Mouse (Mus musculus) stomach, postnatal 0 days (tissue): Measurements from ENCODE around the gene 3110009E18Rik. TPM values are rescaled to one million over a fixed set of nuclear protein-coding genes. Genes with fewer than 3 reads are reported as not detected.
"Not testable (repeated sequence)": the region's sequence is repeated elsewhere in the genome, so short reads cannot be mapped to it uniquely, and the experiment has no call there.

Experiments used
- ATAC-seq: fragments of 200-750 bp; cut with Nextera tagmentation; 2 replicates; pipeline ENCODE4 v1.8.0; 2017; ENCODE audit not compliant: low FRiP score, low TSS enrichment
- DNase-seq: peaks from one replicate; pipeline ENCODE4 v3.0.0-alpha.2; 2016; ENCODE audit warnings: low spot score
- H3K27ac ChIP-seq: fragments of 300-500 bp; sonication (generic); replicated peaks from 2 replicates; pipeline ENCODE4 v1.5.1; 2014; ENCODE audit warnings: mild to moderate bottlenecking, control low read depth
- H3K27me3 ChIP-seq: fragments of 300-500 bp; sonication (generic); 2 replicates; pipeline ENCODE4 v1.6.1; 2014; ENCODE audit warnings: low read length; ENCODE audit not compliant: control insufficient read depth, insufficient read depth
- H3K36me3 ChIP-seq: fragments of 300-500 bp; sonication (generic); 2 replicates; pipeline ENCODE4 v1.6.1; 2014; ENCODE audit warnings: low read length, mixed read lengths; ENCODE audit not compliant: control insufficient read depth, insufficient read depth
- H3K4me1 ChIP-seq: fragments of 300-500 bp; sonication (generic); replicated peaks from 2 replicates; pipeline ENCODE4 v1.6.1; 2014; ENCODE audit warnings: antibody characterized with exemption; ENCODE audit not compliant: control insufficient read depth, insufficient read depth
- H3K4me2 ChIP-seq: fragments of 300-500 bp; sonication (generic); replicated peaks from 2 replicates; pipeline ENCODE4 v1.6.1; 2014; ENCODE audit warnings: low read depth, mild to moderate bottlenecking, control low read depth, moderate library complexity
- H3K4me3 ChIP-seq: fragments of 300-500 bp; sonication (generic); 2 replicates; pipeline ENCODE4 v1.5.1; 2014; ENCODE audit warnings: low read depth, low read length, control low read depth
- H3K9ac ChIP-seq: fragments of 300-500 bp; sonication (generic); 2 replicates; pipeline ENCODE4 v1.6.1; 2014; ENCODE audit warnings: mild to moderate bottlenecking, low read length, control low read depth, mixed read lengths
- H3K9me3 ChIP-seq: fragments of 300-500 bp; sonication (generic); 2 replicates; pipeline ENCODE4 v1.6.1; 2016; ENCODE audit warnings: low read length; ENCODE audit not compliant: control insufficient read depth
- CTCF ChIP-seq: IDR thresholded peaks from 2 replicates; pipeline ENCODE4 v1.5.1; 2016; ENCODE audit warnings: antibody characterized with exemption, low read depth, mild to moderate bottlenecking, moderate library complexity
- EP300 ChIP-seq: optimal IDR thresholded peaks from 2 replicates; pipeline ENCODE3; 2016; ENCODE audit warnings: antibody characterized with exemption
- WGBS: fragments of 180-500 bp; shearing (Covaris S2); extraction: QIAGEN DNeasy Blood & Tissue Kit; methylation state at CpG from one replicate; pipeline ENCODE4 v1.1.7; 2014; 5-methylcytosine and 5-hydroxymethylcytosine counted together
- polyA plus RNA-seq: library from polyadenylated mRNA; unstranded; fragments of >200 nt; fragmentation: Nextera tagmentation; extraction: Ambion mirVana; gene quantifications from 2 replicates; pipeline ENCODE4 v1.2.1, GENCODE M21; 2015

3110009E18Rik gene
- polyA plus RNA-seq, 1 experiment from 2014 or later: 10.1 TPM

DNA sequence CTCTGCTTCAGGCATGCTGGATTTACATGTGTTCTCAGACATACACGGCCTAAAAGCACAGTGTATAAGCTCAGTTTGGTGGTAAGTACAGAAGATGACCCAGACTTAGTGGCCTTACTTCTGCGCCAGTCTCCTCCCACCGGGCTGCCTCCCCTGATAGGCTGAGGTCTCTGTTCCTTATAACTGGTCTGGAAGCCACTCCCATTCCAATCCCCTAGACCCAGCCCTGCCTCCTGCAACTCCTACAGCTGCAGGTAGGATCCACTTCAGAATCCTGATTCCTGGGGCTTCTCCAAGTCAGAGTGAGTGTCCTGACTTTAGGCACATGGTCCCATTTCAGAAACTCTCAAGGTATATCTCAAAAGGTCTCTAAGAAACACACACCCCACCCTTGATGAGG, 35.3 kb upstream of the 3110009E18Rik start:
- Histone ChIP-seq H3K36me3 (no peaks in the 10 kb centered on the region), H3K9me3 (no peaks in the 10 kb centered on the region), H3K27me3 (no peaks in the 10 kb centered on the region), H3K9ac (no peak overlapping the region), H3K4me1 (0 out of 2 replicates have a peak, but pooled peaks cover 2% of the 10 kb centered on the region), H3K4me3 (no peak overlapping the region), H3K27ac (no peak overlapping the region), H3K4me2 (no peak overlapping the region)
- no peak for ATAC-seq
- 69% methylated on average over 3 of the region's 3 CpGs for WGBS
- no peak for DNase-seq
- TF ChIP-seq CTCF (no peak), EP300 (no peak)

DNA sequence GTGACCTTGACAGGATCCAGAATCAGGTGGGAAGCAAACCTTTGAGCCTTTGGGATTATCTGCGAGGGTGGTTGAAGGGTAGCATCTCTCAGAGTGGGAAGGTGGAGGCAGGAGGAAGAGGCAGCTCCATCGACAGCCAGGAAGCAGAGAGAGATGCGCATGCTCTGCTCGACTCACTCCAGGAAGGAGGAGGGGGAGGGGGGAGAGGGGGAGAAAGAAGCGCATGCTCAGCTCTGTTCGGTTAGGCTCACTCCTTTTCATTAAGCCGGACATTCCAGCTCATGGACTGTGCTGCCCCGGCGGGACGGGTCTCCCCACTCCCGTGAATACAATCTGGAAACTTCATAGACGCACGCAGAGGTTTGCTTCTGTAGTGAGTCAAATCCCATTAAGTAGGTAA, 34.3 kb upstream of the 3110009E18Rik start:
- Histone ChIP-seq H3K9ac (no peak overlapping the region), H3K4me2 (no peak overlapping the region), H3K4me1 (0 out of 2 replicates have a peak, but pooled peaks cover 2% of the 10 kb centered on the region), H3K27ac (no peak overlapping the region), H3K9me3 (no peaks in the 10 kb centered on the region), H3K27me3 (no peaks in the 10 kb centered on the region), H3K36me3 (no peaks in the 10 kb centered on the region), H3K4me3 (no peak overlapping the region)
- no peak for DNase-seq
- no peak for ATAC-seq
- no peak for TF ChIP-seq CTCF
- no peak for TF ChIP-seq EP300
- 64% methylated on average over 13 of the region's 13 CpGs for WGBS

DNA sequence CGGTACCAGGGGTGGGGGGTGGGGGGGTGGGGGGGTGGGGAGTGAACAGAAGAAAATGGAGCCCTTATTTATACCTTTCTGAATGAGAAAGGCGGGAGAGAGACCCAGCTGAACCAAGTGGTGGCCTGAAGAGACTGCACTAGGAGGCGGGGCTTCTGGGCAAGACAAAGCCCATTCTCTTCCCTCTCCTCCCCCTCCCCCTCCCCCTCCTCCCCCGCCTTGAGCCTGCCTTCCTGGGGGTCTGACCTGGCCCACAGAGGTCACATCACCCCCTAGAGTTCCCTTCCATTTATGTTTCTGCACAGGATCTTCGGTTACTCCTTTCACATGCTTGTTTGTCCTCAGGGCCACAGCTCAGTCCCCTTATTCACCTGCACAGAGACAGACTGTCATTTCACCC, 31.8 kb upstream of the 3110009E18Rik start:
- no peaks in the 10 kb centered on the region for H3K9me3 ChIP-seq
- H3K27me3 ChIP-seq: no peaks in the 10 kb centered on the region
- H3K4me2 ChIP-seq: no peak overlapping the region
- WGBS: 43% methylated on average over 5 of the region's 5 CpGs
- no peak overlapping the region for H3K9ac ChIP-seq
- ATAC-seq (no peak), DNase-seq (no peak)
- H3K4me1 ChIP-seq: no peaks in the 10 kb centered on the region
- H3K36me3 ChIP-seq: no peaks in the 10 kb centered on the region
- no peak overlapping the region for H3K27ac ChIP-seq
- H3K4me3 ChIP-seq: no peak overlapping the region
- TF ChIP-seq CTCF (no peak), EP300 (no peak)

DNA sequence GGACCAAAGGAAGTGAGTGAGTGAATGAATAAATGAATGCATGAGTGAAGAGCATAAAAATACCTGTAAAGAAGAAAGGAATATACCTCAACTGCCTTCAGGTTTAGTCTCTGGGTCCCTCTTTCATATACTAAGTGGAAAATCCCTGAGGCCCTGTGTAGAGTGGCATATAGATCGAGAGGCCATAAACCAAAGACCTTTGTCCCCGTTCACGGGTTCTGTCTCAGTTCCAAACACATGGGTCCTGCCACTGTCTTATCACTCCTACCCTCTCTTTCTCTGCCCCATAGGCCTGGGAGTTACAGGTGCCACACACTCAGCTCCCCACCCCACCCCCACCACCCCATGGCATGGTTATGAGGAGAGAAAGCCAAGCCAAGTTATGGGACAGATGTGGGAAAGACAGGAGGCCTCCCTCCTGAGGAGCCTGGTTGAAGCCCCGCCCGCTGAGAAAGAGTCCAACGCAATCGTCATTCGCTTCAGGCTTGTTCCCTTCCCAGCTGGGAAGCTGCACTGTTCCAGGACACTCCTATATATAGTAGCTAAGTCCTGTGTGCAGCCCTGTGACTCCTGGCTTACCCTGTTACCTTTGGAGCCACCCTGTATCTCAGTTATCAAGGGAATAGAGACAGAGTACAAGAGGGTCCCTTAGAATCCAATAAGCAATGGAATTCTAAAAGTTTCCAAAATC, 30.0 kb upstream of the 3110009E18Rik start:
- Histone ChIP-seq H3K4me2 (no peak overlapping the region), H3K36me3 (no peaks in the 10 kb centered on the region), H3K9ac (no peak overlapping the region), H3K9me3 (no peaks in the 10 kb centered on the region), H3K27me3 (no peaks in the 10 kb centered on the region), H3K4me3 (no peak overlapping the region), H3K27ac (no peak overlapping the region), H3K4me1 (no peaks in the 10 kb centered on the region)
- DNase-seq (no peak), ATAC-seq (no peak)
- 71% methylated on average over 8 of the region's 8 CpGs for WGBS
- TF ChIP-seq EP300 (no peak), CTCF (no peak)

DNA sequence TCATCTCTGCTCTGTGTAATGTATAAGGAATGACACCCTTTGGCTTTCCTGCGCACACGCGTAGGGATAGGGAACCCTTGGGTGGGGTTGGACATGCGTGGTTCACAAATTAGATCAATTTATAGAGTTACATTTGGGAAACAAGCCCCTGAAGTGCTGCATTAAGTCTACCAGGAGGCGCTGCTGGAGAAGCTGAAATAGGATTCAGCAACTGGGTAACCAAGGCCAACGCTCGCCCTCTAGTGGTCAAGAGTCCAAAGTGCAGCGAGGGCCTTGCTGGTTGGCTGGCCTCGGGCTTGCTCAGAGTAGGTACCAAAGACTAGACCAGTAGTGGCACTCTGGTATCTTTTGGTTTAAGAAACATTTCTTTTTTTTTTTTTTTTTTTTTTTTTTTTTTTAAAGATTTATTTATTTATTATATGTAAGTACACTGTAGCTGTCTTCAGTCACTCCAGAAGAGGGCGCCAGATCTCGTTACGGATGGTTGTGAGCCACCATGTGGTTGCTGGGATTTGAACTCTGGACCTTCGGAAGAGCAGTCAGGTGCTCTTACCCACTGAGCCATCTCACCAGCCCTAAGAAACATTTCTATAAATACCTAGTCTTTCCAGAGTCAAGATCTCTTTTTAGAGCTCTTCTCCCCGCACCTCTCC, 27.4 kb upstream of the 3110009E18Rik start:
- ATAC-seq: peak; percentile 64
- not testable (repeated sequence) for H3K9ac ChIP-seq, H3K27me3 ChIP-seq, H3K9me3 ChIP-seq, H3K4me3 ChIP-seq, H3K27ac ChIP-seq, H3K36me3 ChIP-seq, H3K4me2 ChIP-seq, H3K4me1 ChIP-seq
- WGBS: 51% methylated on average over 11 of the region's 14 CpGs
- DNase-seq: peak; percentile 88
- TF ChIP-seq CTCF: peak; percentile 93

DNA sequence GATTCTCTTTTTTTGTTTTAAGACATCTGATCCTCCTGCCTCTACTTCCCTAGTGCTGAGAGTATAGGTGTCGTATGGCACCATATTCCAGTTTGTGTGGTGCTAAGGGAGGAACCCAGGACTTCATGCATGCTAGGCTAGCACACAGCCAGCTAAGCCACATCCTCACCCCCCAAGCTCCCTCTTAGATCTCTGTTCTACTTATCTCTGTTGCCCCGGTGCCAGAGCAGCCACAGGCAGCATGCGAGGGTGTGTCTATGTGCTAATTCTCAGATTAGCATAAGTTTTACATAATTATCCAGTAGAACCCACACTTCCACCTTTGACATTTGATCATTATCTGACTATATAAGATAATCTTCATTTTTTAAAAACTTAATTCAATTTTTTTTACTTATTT, 26.1 kb upstream of the 3110009E18Rik start:
- no peaks in the 10 kb centered on the region for H3K36me3 ChIP-seq
- H3K27ac ChIP-seq: no peak overlapping the region
- TF ChIP-seq CTCF (no peak), EP300 (no peak)
- no peaks in the 10 kb centered on the region for H3K9me3 ChIP-seq
- no peak overlapping the region for H3K4me2 ChIP-seq
- 61% methylated on average over 3 of the region's 3 CpGs for WGBS
- H3K27me3 ChIP-seq: no peaks in the 10 kb centered on the region
- H3K9ac ChIP-seq: no peak overlapping the region
- H3K4me1 ChIP-seq: no peaks in the 10 kb centered on the region
- no peak for DNase-seq
- no peak overlapping the region for H3K4me3 ChIP-seq
- ATAC-seq: no peak
